Mouse (Mus musculus) erythroid progenitor cell, adult 5-6 weeks (primary cell): ENCODE data around the gene Mt4. TPM values are rescaled to one million over a fixed set of nuclear protein-coding genes. Genes with fewer than 3 reads are reported as not detected.
A peak's percentile ranks its signal among the peaks of the same experiment; 100 is the strongest.

ENCODE experiments used
- ATAC-seq: replicated peaks from 2 replicates; pipeline ENCODE4 v1.8.0; 2016; ENCODE audit warnings: moderate number of reproducible peaks, mild to moderate bottlenecking, moderate TSS enrichment, inconsistent platforms; ENCODE audit not compliant: poor library complexity, low FRiP score, severe bottlenecking
- total RNA-seq, 2 experiments: library from RNA; stranded (forward) in 1 of 2; stranded (reverse) in 1 of 2; fragments of 150-400 nt in 1 of 2; fragments of 186-747, 209-891 nt in 1 of 2; gene quantifications; 2 replicates each; pipeline versions ENCODE4 v1.2.3 to v1.2.4; 2015 to 2017; ENCODE audit warnings: low replicate concordance in 2 of 2

Gene Mt4
- total RNA-seq (2015; ENCODE audit: low replicate concordance) (not detected in 2 replicates), total RNA-seq (2017; ENCODE audit: low replicate concordance) (not detected in 2 replicates)

- ATAC-seq = no peak
Measured at GRCm38 (mm10) chr8:94136933-94137332, at the start of gene Mt4. Gene Mt4 (plus strand): TSS chr8:94137197.

- no peak for ATAC-seq
Measured at GRCm38 (mm10) chr8:94087964-94088363, 49.0 kb upstream of the Mt4 start.

- no peak for ATAC-seq
Measured at GRCm38 (mm10) chr8:94089715-94090114, 47.3 kb upstream of the Mt4 start.

GRCm38 (mm10) chr8:94092848-94093247 lies 44.1 kb upstream of the Mt4 start:
- no peak for ATAC-seq

- ATAC-seq = no peak
Measured at GRCm38 (mm10) chr8:94094281-94094680, 42.7 kb upstream of the Mt4 start.

- peak; percentile 98 for ATAC-seq
Measured at GRCm38 (mm10) chr8:94098081-94098974, 38.7 kb upstream of the Mt4 start, which contains the start of gene Bbs2. Gene Bbs2 (minus strand): TSS chr8:94098928.

- no peak for ATAC-seq
Measured at GRCm38 (mm10) chr8:94098996-94099395, 38.0 kb upstream of the Mt4 start.

GRCm38 (mm10) chr8:94104146-94104545 lies 32.9 kb upstream of the Mt4 start:
- ATAC-seq = no peak

- ATAC-seq = no peak
Measured at GRCm38 (mm10) chr8:94107871-94108270, 29.1 kb upstream of the Mt4 start.

- peak; percentile 89 for ATAC-seq
Measured at GRCm38 (mm10) chr8:94109396-94109795, 27.6 kb upstream of the Mt4 start.

GRCm38 (mm10) chr8:94109835-94110234 lies 27.2 kb upstream of the Mt4 start:
- ATAC-seq = no peak

GRCm38 (mm10) chr8:94110526-94111177 lies 26.3 kb upstream of the Mt4 start:
- peak; percentile 70 for ATAC-seq

- no peak for ATAC-seq
Measured at GRCm38 (mm10) chr8:94113435-94113834, 23.6 kb upstream of the Mt4 start.

GRCm38 (mm10) chr8:94113972-94114371 lies 23.0 kb upstream of the Mt4 start:
- ATAC-seq = no peak

- peak; percentile 79 for ATAC-seq
Measured at GRCm38 (mm10) chr8:94118776-94119430, 18.1 kb upstream of the Mt4 start.

GRCm38 (mm10) chr8:94121625-94122024 lies 15.4 kb upstream of the Mt4 start:
- no peak for ATAC-seq

- no peak for ATAC-seq
Measured at GRCm38 (mm10) chr8:94122711-94123468, 14.1 kb upstream of the Mt4 start.

- ATAC-seq = no peak
Measured at GRCm38 (mm10) chr8:94127711-94128110, 9.3 kb upstream of the Mt4 start.

GRCm38 (mm10) chr8:94129133-94129789 lies 7.7 kb upstream of the Mt4 start:
- no peak for ATAC-seq
